Mouse (Mus musculus): Measurements from ENCODE around the gene Veph1. TPM values are rescaled to one million over a fixed set of nuclear protein-coding genes. Genes with fewer than 3 reads are reported as not detected.
A peak's percentile ranks its signal among the peaks of the same experiment; 100 is the strongest.

The Veph1 gene
- total RNA-seq, 2 experiments from 2014 or later: 0.13 to 0.20 TPM

DNA sequence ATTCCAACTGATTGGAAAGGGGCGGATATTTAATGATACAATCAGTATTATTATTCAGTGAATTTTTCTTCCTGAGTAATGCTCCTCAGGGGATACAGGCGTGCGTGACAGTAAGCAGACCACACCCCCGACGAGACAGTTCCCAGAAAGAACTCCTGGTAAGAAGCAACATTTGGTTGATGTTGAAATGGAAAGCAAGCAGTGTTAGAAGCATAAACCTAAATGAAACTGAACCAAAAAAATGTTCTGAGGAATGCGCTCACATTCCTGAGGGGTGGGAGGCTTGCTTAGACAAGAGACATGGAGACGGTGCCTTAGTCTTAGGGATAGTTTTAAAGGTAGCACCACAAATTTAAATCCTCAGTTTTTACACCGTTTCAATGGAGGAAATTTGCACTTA, 80.9 kb downstream of the Veph1 start:
- Histone ChIP-seq H3K4me3 (no peak overlapping the region), H3K27ac (no peak overlapping the region)
- TF ChIP-seq CTCF (conservative IDR thresholded peaks at IDR 0.05): no peak
- DNase-seq (ENCODE audit: low spot score in 2 of 2): no peak

GRCm38 (mm10) chr3:66213524-66213923, 83.1 kb downstream of the Veph1 start:
- Histone ChIP-seq H3K27ac (no peak overlapping the region), H3K4me3 (no peak overlapping the region)
- DNase-seq (ENCODE audit: low spot score in 2 of 2): no peak
- no peak for TF ChIP-seq CTCF (conservative IDR thresholded peaks at IDR 0.05)

DNA sequence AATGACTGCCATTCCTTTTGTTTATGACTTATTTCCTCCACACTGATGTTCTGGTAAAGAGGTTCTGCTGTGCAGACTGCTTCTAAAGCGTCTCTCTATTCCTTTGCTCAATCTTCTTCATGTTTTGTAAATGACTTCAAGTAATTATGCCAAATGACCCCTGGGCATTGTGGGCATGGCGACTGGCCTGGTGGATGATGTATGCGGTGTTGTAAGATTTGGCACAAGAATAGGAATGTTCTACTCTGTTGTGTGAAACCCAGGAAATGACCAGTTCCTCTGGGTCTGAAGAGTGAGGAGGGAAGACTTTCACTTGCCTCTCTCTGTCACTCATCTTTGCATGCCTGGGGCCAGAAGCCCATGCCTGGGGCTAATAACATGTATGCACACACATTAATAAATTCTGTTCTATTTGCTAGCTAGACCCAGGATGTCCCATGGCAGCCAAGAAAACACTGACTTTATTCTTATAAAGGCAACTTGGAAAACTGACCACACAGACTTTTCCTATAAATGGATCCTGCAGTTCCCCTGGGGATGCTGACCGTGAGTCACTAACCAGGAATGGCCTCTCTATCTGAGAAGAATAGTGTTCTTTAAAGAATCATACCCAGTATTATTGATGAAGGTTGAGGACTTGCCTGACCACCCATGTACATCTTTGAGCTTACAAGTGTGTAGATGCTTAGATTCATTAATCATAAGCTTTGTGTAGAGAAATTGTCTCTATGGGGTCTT, 87.6 kb downstream of the Veph1 start:
- Histone ChIP-seq H3K4me3 (no peak overlapping the region), H3K27ac (no peak overlapping the region)
- TF ChIP-seq CTCF (conservative IDR thresholded peaks at IDR 0.05): no peak
- DNase-seq (ENCODE audit: low spot score in 2 of 2): no peak

DNA sequence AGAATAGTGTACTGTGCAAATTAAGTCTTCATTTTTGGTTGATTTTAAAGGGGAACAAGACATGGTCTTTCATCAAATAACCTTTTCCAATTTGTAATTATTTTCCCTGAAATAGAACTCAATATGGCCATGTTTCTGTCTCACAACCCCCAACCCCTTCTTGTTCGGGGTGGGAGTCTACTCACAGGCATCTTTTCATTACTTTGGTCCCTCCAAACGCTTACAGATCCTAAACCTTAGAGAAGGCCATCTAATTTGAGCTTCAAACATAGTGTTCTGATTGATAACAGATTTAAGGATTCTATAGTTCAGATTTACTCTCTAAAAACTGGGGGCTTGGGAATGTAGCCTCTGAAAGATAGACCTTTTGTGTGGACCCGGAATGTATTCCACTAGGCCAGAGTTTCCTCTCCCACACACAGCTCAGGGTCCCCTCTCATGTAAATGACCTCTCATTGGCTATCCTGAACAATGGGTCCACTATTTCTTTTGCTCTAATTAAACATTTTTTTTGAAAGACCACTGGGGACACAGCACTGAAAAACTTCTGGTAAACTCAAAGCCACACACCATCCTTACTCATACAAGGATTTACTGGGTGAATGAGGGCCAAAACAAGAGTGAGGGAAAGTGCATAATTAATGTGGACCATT, 102.6 kb downstream of the Veph1 start:
- no peak overlapping the region for H3K4me3 ChIP-seq
- no peak for TF ChIP-seq CTCF (conservative IDR thresholded peaks at IDR 0.05)
- H3K27ac ChIP-seq: 0 out of 2 replicates have a peak overlapping the region, but pooled peaks have one; percentile 2
- no peak for DNase-seq (ENCODE audit: low spot score in 2 of 2)

GRCm38 (mm10) chr3:66179647-66180046, 117.0 kb downstream of the Veph1 start:
- Histone ChIP-seq H3K4me3 (no peak overlapping the region), H3K27ac (no peak overlapping the region)
- peak; percentile 54 for TF ChIP-seq CTCF (conservative IDR thresholded peaks at IDR 0.05)
- DNase-seq (ENCODE audit: low spot score in 2 of 2): no peak

DNA sequence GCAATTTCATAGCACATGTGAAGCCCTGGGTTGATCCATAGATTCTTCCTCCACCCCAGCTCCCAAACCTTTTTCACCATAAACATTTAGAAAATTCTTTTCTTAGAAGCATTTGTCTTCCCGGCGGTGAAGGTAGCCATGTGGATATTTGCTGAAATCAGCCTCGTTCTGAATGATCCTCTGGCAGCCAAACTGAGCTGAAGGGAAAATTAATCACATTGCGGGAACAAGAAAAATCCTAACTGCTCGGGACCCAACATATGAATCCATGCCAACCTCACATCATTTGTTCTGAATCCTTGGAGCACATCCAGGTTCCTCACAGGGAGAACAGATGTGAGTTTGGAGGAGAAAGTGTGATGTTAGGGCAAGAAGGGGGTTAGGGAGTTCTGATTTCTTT, 123.7 kb downstream of the Veph1 start:
- no peak for TF ChIP-seq CTCF (conservative IDR thresholded peaks at IDR 0.05)
- DNase-seq (ENCODE audit: low spot score in 2 of 2): no peak
- no peak overlapping the region for H3K4me3 ChIP-seq
- H3K27ac ChIP-seq: no peak overlapping the region

- no peak for DNase-seq (ENCODE audit: low spot score in 2 of 2)
- no peak for TF ChIP-seq CTCF (conservative IDR thresholded peaks at IDR 0.05)
- no peak overlapping the region for H3K4me3 ChIP-seq
- no peak overlapping the region for H3K27ac ChIP-seq
Measured at GRCm38 (mm10) chr3:66169873-66170538, 126.6 kb downstream of the Veph1 start.

DNA sequence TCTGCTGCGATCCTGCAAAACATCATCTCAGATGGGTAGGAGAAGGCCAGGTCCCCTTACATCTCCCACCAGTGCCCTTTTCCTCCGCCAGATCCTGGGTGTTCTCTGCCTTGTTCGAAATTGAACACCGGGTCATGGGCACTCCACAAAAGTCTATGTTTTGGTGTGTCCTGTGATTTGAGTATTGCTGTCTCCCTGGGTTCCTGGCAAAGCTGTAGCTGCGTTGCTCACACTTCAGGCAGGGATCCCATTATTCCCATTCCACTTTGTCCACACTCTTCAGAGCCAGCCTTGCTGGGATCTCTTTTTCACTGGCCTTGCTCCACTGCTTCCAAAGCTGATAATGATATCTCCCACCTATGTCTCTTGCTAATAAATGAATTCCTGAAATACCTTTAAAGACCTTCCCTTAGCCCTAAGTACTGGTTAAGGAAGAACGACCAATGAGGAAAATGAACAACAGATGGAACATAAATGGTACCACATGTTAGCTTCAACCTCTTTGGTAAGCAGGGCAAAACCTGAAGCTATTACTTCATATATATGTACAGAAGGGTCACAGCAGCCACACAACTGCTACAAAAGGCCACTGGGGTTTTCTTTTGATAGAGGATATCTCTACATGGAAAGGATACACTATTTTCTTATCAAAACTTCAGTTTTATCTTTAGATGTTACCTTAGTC, 129.9 kb downstream of the Veph1 start:
- TF ChIP-seq CTCF (conservative IDR thresholded peaks at IDR 0.05): no peak
- Histone ChIP-seq H3K27ac (no peak overlapping the region), H3K4me3 (no peak overlapping the region)
- DNase-seq (ENCODE audit: low spot score in 2 of 2): no peak

GRCm38 (mm10) chr3:66165026-66165425, 131.6 kb downstream of the Veph1 start:
- H3K27ac ChIP-seq: no peak overlapping the region
- H3K4me3 ChIP-seq: no peak overlapping the region
- no peak for TF ChIP-seq CTCF (conservative IDR thresholded peaks at IDR 0.05)
- DNase-seq (ENCODE audit: low spot score in 2 of 2): no peak

DNA sequence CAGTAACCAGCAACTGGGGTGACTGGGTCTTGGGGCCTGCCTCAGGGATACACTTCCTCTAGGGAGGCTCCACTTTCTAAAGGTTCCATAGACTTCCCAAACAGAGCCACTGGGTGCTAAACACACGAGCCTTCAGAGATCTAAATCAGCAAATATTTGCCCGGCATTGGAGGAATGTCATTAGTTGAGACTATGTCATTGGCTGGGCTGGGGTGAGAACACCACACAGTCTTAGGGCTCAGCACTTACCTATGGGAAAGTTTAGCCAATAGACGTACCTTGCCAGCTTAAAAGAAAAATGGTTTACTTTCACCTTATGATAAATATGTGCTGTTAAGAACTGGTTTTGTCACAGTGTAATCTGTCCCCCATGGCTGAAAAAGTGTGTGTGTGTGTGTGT, 132.1 kb downstream of the Veph1 start:
- no peak for TF ChIP-seq CTCF (conservative IDR thresholded peaks at IDR 0.05)
- no peak overlapping the region for H3K27ac ChIP-seq
- no peak overlapping the region for H3K4me3 ChIP-seq
- DNase-seq (ENCODE audit: low spot score in 2 of 2): no peak

GRCm38 (mm10) chr3:66162612-66163011, 134.0 kb downstream of the Veph1 start:
- H3K27ac ChIP-seq: no peak overlapping the region
- DNase-seq (ENCODE audit: low spot score in 2 of 2): no peak
- TF ChIP-seq CTCF (conservative IDR thresholded peaks at IDR 0.05): no peak
- no peak overlapping the region for H3K4me3 ChIP-seq

GRCm38 (mm10) chr3:66157947-66158346, 138.7 kb downstream of the Veph1 start:
- no peak for DNase-seq (ENCODE audit: low spot score in 2 of 2)
- H3K27ac ChIP-seq: no peak overlapping the region
- H3K4me3 ChIP-seq: no peak overlapping the region
- no peak for TF ChIP-seq CTCF (conservative IDR thresholded peaks at IDR 0.05)

- no peak overlapping the region for H3K4me3 ChIP-seq
- TF ChIP-seq CTCF (conservative IDR thresholded peaks at IDR 0.05): no peak
- DNase-seq (ENCODE audit: low spot score in 2 of 2): no peak
- no peak overlapping the region for H3K27ac ChIP-seq
Measured at GRCm38 (mm10) chr3:66137601-66138000, 159.0 kb downstream of the Veph1 start.

All from layer of hippocampus, adult 2 months (tissue).